Mouse (Mus musculus) bone marrow, adult 2 months (tissue): ENCODE data around the gene Gtsf1. TPM values are rescaled to one million over a fixed set of nuclear protein-coding genes. Genes with fewer than 3 reads are reported as not detected.

Experiments used
- H3K27ac ChIP-seq: fragments of 200-500 bp; 2 replicates; pipeline ENCODE4 v1.5.1; 2012; ENCODE audit warnings: low read depth, mild to moderate bottlenecking, control low read depth, inconsistent platforms, low read length; ENCODE audit not compliant: control insufficient read depth, poor library complexity, insufficient read depth
- H3K4me1 ChIP-seq: fragments of 200-500 bp; 2 replicates; pipeline ENCODE4 v1.6.1; 2011; ENCODE audit warnings: low read length; ENCODE audit not compliant: control insufficient read depth, insufficient read depth
- H3K4me3 ChIP-seq: fragments of 200-500 bp; replicated peaks from 2 replicates; pipeline ENCODE3; 2011; ENCODE audit warnings: mild to moderate bottlenecking, low read depth, low read length, control low read depth; ENCODE audit not compliant: control insufficient read depth
- CTCF ChIP-seq: fragments of 200-500 bp; IDR thresholded peaks from 2 replicates; pipeline ENCODE4 v1.5.1; 2011; ENCODE audit warnings: low read length, control low read depth; ENCODE audit not compliant: control insufficient read depth, insufficient read depth
- POLR2A ChIP-seq: fragments of 200-500 bp; IDR thresholded peaks from 2 replicates; pipeline ENCODE4 v1.6.1; 2011; ENCODE audit warnings: low read depth, mild to moderate bottlenecking, control low read depth, low read length, borderline replicate concordance; ENCODE audit not compliant: control insufficient read depth
- WGBS: fragments of 180-500 bp; shearing (Covaris S2); methylation state at CpG from one replicate; pipeline ENCODE4 v1.1.7; 2018; 5-methylcytosine and 5-hydroxymethylcytosine counted together
- polyA plus RNA-seq: library from polyadenylated mRNA; stranded (reverse); fragments of >200 nt; gene quantifications from 2 replicates; pipeline ENCODE4 v1.2.4, GENCODE M21; 2011; ENCODE audit warnings: low replicate concordance; ENCODE audit not compliant: missing spikeins, insufficient read depth, insufficient read length

The Gtsf1 gene
- polyA plus RNA-seq, 1 experiment, result 2.9 TPM

GRCm38 (mm10) chr15:103365471-103366375 lies 64.5 kb downstream of the Gtsf1 start:
- H3K4me1 ChIP-seq, result peaks cover 8% of the 10 kb centered on the region
- under 1% methylated on average over 51 of the region's 51 CpGs for WGBS
- peak overlapping the region; percentile 26 for H3K27ac ChIP-seq
- TF ChIP-seq CTCF, result no peak
- H3K4me3 ChIP-seq, result peak overlapping the region; percentile 72

- H3K4me3 ChIP-seq, result no peak overlapping the region
- no peak overlapping the region for H3K27ac ChIP-seq
- 8% methylated on average over 4 of the region's 4 CpGs for WGBS
- peaks cover 8% of the 10 kb centered on the region for H3K4me1 ChIP-seq
- no peak for TF ChIP-seq CTCF
- no peak for TF ChIP-seq POLR2A
Measured at GRCm38 (mm10) chr15:103364761-103365160, 65.5 kb downstream of the Gtsf1 start.

GRCm38 (mm10) chr15:103363809-103364208 lies 66.5 kb downstream of the Gtsf1 start:
- TF ChIP-seq CTCF, result no peak
- no peak for TF ChIP-seq POLR2A
- Histone ChIP-seq H3K4me3 (no peak overlapping the region), H3K27ac (no peak overlapping the region), H3K4me1 (peaks cover 13% of the 10 kb centered on the region)
- 34% methylated on average over 1 of the region's 1 CpGs for whole genome bisulfite sequencing

GRCm38 (mm10) chr15:103362950-103363349 lies 67.3 kb downstream of the Gtsf1 start:
- TF ChIP-seq POLR2A, result no peak
- no peak for TF ChIP-seq CTCF
- H3K4me1 ChIP-seq, result peaks cover 13% of the 10 kb centered on the region
- no peak overlapping the region for H3K4me3 ChIP-seq
- 57% methylated on average over 3 of the region's 3 CpGs for WGBS
- H3K27ac ChIP-seq, result no peak overlapping the region

- 58% methylated on average over 7 of the region's 7 CpGs for WGBS
- H3K4me3 ChIP-seq, result no peak overlapping the region
- H3K4me1 ChIP-seq, result peaks cover 13% of the 10 kb centered on the region
- no peak overlapping the region for H3K27ac ChIP-seq
- no peak for TF ChIP-seq POLR2A
- no peak for TF ChIP-seq CTCF
Measured at GRCm38 (mm10) chr15:103362333-103362732, 67.9 kb downstream of the Gtsf1 start.

- 5% methylated on average over 1 of the region's 1 CpGs for WGBS
- TF ChIP-seq CTCF, result no peak
- TF ChIP-seq POLR2A, result no peak
- no peak overlapping the region for H3K4me3 ChIP-seq
- H3K4me1 ChIP-seq, result peaks cover 13% of the 10 kb centered on the region
- H3K27ac ChIP-seq, result peak overlapping the region; percentile 47
Measured at GRCm38 (mm10) chr15:103361269-103361668, 69.0 kb downstream of the Gtsf1 start.

- no peak for TF ChIP-seq CTCF
- no peak for TF ChIP-seq POLR2A
- 81% methylated on average over 5 of the region's 5 CpGs for WGBS
- Histone ChIP-seq H3K27ac (no peak overlapping the region), H3K4me1 (peaks cover 13% of the 10 kb centered on the region), H3K4me3 (no peak overlapping the region)
Measured at GRCm38 (mm10) chr15:103359869-103360602, 70.2 kb downstream of the Gtsf1 start.

- Histone ChIP-seq H3K4me1 (peaks cover 13% of the 10 kb centered on the region), H3K4me3 (no peak overlapping the region), H3K27ac (no peak overlapping the region)
- 14% methylated on average over 1 of the region's 1 CpGs for WGBS
- no peak for TF ChIP-seq POLR2A
- no peak for TF ChIP-seq CTCF
Measured at GRCm38 (mm10) chr15:103359122-103359510, 71.2 kb downstream of the Gtsf1 start.
